Mouse (Mus musculus) C2C12 (cell line): ENCODE measurements around the gene Slc22a22.

Experiments
- CTCF ChIP-seq: IDR thresholded peaks from one replicate; pipeline ENCODE4 v1.5.1; 2011; ENCODE audit not compliant: control insufficient read depth, insufficient read depth, insufficient read length
- MAX ChIP-seq: IDR thresholded peaks from one replicate; pipeline ENCODE4 v1.6.1; 2011; ENCODE audit warnings: mild to moderate bottlenecking, control low read depth
- USF1 ChIP-seq: IDR thresholded peaks from one replicate; pipeline ENCODE4 v1.6.1; 2011; ENCODE audit warnings: low read depth, mild to moderate bottlenecking, control low read depth, moderate library complexity

DNA sequence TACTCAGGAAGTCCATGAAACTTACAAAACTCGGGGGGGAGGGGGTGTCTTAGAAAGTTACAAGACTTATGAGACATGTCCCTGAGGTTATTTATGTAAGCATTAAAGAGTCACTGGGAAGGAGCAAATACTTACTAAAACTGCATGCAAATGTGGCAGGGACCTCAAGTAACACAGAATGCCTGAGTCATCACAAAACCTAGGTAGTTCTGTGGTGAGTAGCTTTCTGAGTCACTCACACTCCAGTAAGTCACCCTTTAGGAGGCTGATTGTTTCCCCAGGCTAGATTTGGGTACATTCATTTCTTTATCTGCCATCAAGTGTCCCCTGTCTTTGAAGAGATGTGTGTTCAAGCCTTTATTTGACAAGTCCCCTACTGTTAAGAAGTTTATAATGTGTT is 198.9 kb downstream of the Slc22a22 start:
- TF ChIP-seq USF1 (no peak), CTCF (no peak), MAX (no peak)
